Mouse (Mus musculus): ENCODE results near the gene Castor1. TPM values are rescaled to one million over a fixed set of nuclear protein-coding genes. Genes with fewer than 3 reads are reported as not detected.

The Castor1 gene
- total and polyA plus RNA-seq, 3 experiments, result 4.7 to 23.7 (median 13.0) TPM

DNA sequence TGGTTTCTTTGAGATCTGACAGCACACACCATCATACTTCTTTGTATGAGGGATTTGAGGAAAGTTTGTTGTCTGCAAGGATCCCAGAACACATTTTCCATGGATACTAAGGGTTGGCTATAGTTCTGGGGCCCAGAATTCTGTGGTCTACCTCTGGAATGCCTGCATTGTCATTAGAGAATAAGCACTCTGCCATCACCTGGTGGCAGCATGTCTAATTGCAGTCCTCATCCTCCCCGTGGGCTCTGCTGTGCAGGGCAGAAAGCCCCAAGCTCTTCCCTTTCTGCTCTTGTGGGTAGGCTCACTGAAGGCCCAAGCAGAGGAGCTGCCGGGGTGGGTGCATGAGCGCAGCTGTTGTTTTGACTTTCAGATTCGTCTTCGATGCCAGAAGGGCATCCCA is 8.5 kb upstream of the Castor1 start:
- Histone ChIP-seq H3K4me2 (ENCODE audit: insufficient read depth, low read depth, poor library complexity, severe bottlenecking) (no peak overlapping the region), H3K9ac (ENCODE audit: insufficient read depth, low read depth) (no peak overlapping the region), H3K27me3 (replicated peaks) (no peaks in the 10 kb centered on the region), H3K79me2 (replicated peaks; ENCODE audit: control insufficient read depth, extremely low read depth, insufficient read depth, poor library complexity, severe bottlenecking) (no peaks in the 10 kb centered on the region), H3K9me3 (replicated peaks; ENCODE audit: low read length) (no peaks in the 10 kb centered on the region), H3K27ac (ENCODE audit: insufficient read depth, low read depth) (no peak overlapping the region), H3K36me3 (replicated peaks in 1 of 2; ENCODE audit: control insufficient read depth in 1 of 2, insufficient read depth in 1 of 2, low read length in 1 of 2) (peaks cover 63 to 98% of the 10 kb centered on the region in 2 experiments), H3K4me1 (ENCODE audit: control insufficient read depth in 1 of 2, insufficient read depth in 2 of 2) (peaks cover 0 to 31% of the 10 kb centered on the region in 2 experiments; a peak in 2 of 4 replicates), H3K4me3 (replicated peaks in 1 of 3; ENCODE audit: low read depth in 2 of 3, low read length in 2 of 3, poor library complexity in 1 of 3) (no peak overlapping the region)
- in situ Hi-C loops (cut with MboI; ENCODE audit: low pct_ligation_motif_present, low pct_unique_long_range_greater_than_20kb, low sequenced_read_pairs) (loop anchor here (5.0 kb wide), 1 partner anchor 72 kb away; the partner anchor contains the start of gene Rnf215), dilution Hi-C loops (cut with MboI; ENCODE audit: extremely low pct_ligation_motif_present, extremely low pct_unique_long_range_greater_than_20kb, low sequenced_read_pairs) (no loop called here)
- TF ChIP-seq CTCF (conservative IDR thresholded peaks at IDR 0.05 in 1 of 2, IDR thresholded peaks at IDR 0.05 in 1 of 2; ENCODE audit: low read depth in 2 of 2, low read length in 2 of 2) (peak; percentile 94 to 95), RCOR1 (conservative IDR thresholded peaks at IDR 0.05; ENCODE audit: low read depth, low read length) (no peak), USF1 (IDR thresholded peaks at IDR 0.05; ENCODE audit: low read depth, low read length) (no peak), RAD21 (IDR thresholded peaks at IDR 0.05; ENCODE audit: low read depth, low read length) (peak; percentile 95), ZNF384 (IDR thresholded peaks at IDR 0.05; ENCODE audit: low read depth, low read length) (peak; percentile 49; the same call in 1 of the 2 replicates), MEF2A (IDR thresholded peaks at IDR 0.05; ENCODE audit: borderline replicate concordance, low read depth, low read length) (peak; percentile 54; the same call in 1 of the 2 replicates), CHD2 (IDR thresholded peaks at IDR 0.05; ENCODE audit: low read length) (0 out of 2 replicates have a peak, but pooled peaks have one; percentile 39), E2F4 (IDR thresholded peaks at IDR 0.05; ENCODE audit: insufficient replicate concordance, low read depth, low read length) (no peak), JUND (conservative IDR thresholded peaks at IDR 0.05; ENCODE audit: low read depth, low read length) (no peak), MAX (IDR thresholded peaks at IDR 0.05; ENCODE audit: low read length) (0 out of 2 replicates have a peak, but pooled peaks have one; percentile 62), USF2 (conservative IDR thresholded peaks at IDR 0.05; ENCODE audit: low read depth, low read length) (no peak), IRF4 (IDR thresholded peaks at IDR 0.05; ENCODE audit: low read depth, low read length) (0 out of 2 replicates have a peak, but pooled peaks have one; percentile 19), SIN3A (IDR thresholded peaks at IDR 0.05; ENCODE audit: low read length) (peak; percentile 67), EP300 (IDR thresholded peaks at IDR 0.05; ENCODE audit: low read length) (peak; percentile 24; the same call in 1 of the 2 replicates), NELFE (IDR thresholded peaks at IDR 0.05; ENCODE audit: low read depth, low read length) (peak; percentile 43; the same call in 1 of the 2 replicates), PAX5 (IDR thresholded peaks at IDR 0.05; ENCODE audit: low read length) (no peak), SMC3 (IDR thresholded peaks at IDR 0.05; ENCODE audit: low read depth, low read length) (peak; percentile 98), TBP (conservative IDR thresholded peaks at IDR 0.05; ENCODE audit: low read depth, low read length) (no peak), MYC (IDR thresholded peaks at IDR 0.05; ENCODE audit: low read depth, low read length) (0 out of 2 replicates have a peak, but pooled peaks have one; percentile 41), ZC3H11A (IDR thresholded peaks at IDR 0.05; ENCODE audit: low read depth, low read length) (peak; percentile 85), MXI1 (IDR thresholded peaks at IDR 0.05; ENCODE audit: low read depth, low read length) (no peak), MAZ (IDR thresholded peaks at IDR 0.05; ENCODE audit: low read depth, low read length) (peak; percentile 70; the same call in 1 of the 2 replicates)
- DNase-seq (ENCODE audit: extremely low read depth), result no peak
